ENCODE assay signal across 8 mouse cellular contexts in the genomic region with DNA sequence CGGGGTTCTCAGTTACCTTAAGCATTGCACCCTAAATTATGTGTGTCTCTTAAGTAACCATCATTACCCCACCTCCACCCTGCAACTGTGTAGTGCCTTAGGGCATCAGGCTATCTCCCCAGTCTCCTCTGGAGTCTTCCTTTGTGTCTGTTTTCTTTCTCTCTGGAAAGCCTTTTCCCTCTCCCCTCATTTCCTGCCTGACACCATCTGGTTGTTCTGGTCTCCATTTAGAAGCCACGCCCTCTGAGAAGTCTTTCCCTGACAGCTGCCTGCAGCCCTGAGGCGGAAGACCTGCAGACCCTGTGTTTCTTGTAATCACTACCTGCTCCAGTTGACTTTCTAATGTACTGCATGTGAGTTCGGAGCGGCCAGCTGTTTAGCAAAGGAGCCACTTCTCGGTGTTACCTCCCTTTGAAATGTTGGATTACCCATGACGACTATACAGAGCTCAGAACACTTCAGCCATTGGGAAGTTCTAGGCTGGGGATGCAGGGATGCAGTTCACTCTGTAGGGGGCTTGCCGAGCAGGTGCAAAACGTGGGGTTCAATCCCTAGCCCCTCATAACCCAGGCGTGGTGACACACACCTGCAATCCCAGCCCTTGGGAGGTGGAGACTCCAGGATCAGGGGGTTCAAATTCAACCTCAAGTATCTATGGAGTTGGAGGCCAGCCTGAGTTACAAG. TPM values are rescaled to one million over a fixed set of nuclear protein-coding genes. Genes with fewer than 3 reads are reported as not detected.
DNase-seq lines count a peak whose midpoint lies in the region; ATAC-seq lines count a peak whose summit lies in the region.

No protein-coding gene starts in this region.

- no peak for ATAC-seq in lung, embryonic 16.5 days (ENCODE audit: low read depth)
- ATAC-seq in forebrain, embryonic 11.5 days (replicated peaks; ENCODE audit: low FRiP score): peak; percentile 60; the same call in 1 of the 2 replicates
- ATAC-seq in limb, embryonic 13.5 days (ENCODE audit: low FRiP score, low read depth): peak; percentile 63
- peak; percentile 54; the same call in 1 of the 2 replicates for ATAC-seq in stomach, embryonic 14.5 days (ENCODE audit: insufficient number of reproducible peaks, insufficient read depth, low FRiP score, low read depth)

- no peak for DNase-seq in lung, postnatal 14 days
- peak; percentile 69 for DNase-seq in forebrain, embryonic 11.5 days (ENCODE audit: low spot score)
- DNase-seq in spleen, postnatal 36 days (ENCODE audit: low spot score in 2 of 2): no peak
- no peak for DNase-seq in cerebellum, adult 11-12 months
- no peak for DNase-seq in B cell, adult 2 months

- no peaks in the 10 kb centered on the region for H3K9me3 ChIP-seq in lung, embryonic 16.5 days (ENCODE audit: control insufficient read depth, low read length)
- H3K9me3 ChIP-seq in forebrain, embryonic 11.5 days (ENCODE audit: control insufficient read depth, low read length): no peaks in the 10 kb centered on the region
- no peaks in the 10 kb centered on the region for H3K9me3 ChIP-seq in limb, embryonic 13.5 days
- H3K9me3 ChIP-seq in stomach, embryonic 14.5 days (ENCODE audit: control insufficient read depth, low read depth, low read length): no peaks in the 10 kb centered on the region

- peaks cover 24% of the 10 kb centered on the region for H3K4me1 ChIP-seq in lung, embryonic 16.5 days (replicated peaks; ENCODE audit: control insufficient read depth, insufficient read depth, low read length)
- peaks cover 21% of the 10 kb centered on the region for H3K4me1 ChIP-seq in forebrain, embryonic 11.5 days (replicated peaks; ENCODE audit: control insufficient read depth, insufficient read depth, low read length)
- H3K4me1 ChIP-seq in limb, embryonic 13.5 days: peaks cover 49% of the 10 kb centered on the region
- peaks cover 29% of the 10 kb centered on the region for H3K4me1 ChIP-seq in stomach, embryonic 14.5 days (ENCODE audit: control insufficient read depth, insufficient read depth, low read length)

- 11% methylated on average over 10 of the region's 10 CpGs for WGBS in lung, embryonic 16.5 days
- 7% methylated on average over 10 of the region's 10 CpGs for WGBS in forebrain, embryonic 11.5 days
- WGBS in limb, embryonic 13.5 days: 2% methylated on average over 10 of the region's 10 CpGs
- WGBS in stomach, embryonic 14.5 days: 4% methylated on average over 10 of the region's 10 CpGs

- no peak overlapping the region for H3K4me3 ChIP-seq in lung, embryonic 16.5 days (ENCODE audit: low read length)
- no peak overlapping the region for H3K4me3 ChIP-seq in forebrain, embryonic 11.5 days (ENCODE audit: low read depth, low read length)
- peak overlapping the region; percentile 3; the same call in 1 of the 2 replicates for H3K4me3 ChIP-seq in limb, embryonic 13.5 days
- no peak overlapping the region for H3K4me3 ChIP-seq in stomach, embryonic 14.5 days (ENCODE audit: low read depth, low read length)

- no peaks in the 10 kb centered on the region for H3K27me3 ChIP-seq in lung, embryonic 16.5 days (ENCODE audit: control insufficient read depth, insufficient read depth, low read depth, low read length)
- no peaks in the 10 kb centered on the region for H3K27me3 ChIP-seq in forebrain, embryonic 11.5 days (ENCODE audit: control insufficient read depth, insufficient read depth, low read length)
- no peaks in the 10 kb centered on the region for H3K27me3 ChIP-seq in limb, embryonic 13.5 days
- no peaks in the 10 kb centered on the region for H3K27me3 ChIP-seq in stomach, embryonic 14.5 days (ENCODE audit: control insufficient read depth, insufficient read depth, low read length)

- H3K27ac ChIP-seq in lung, embryonic 16.5 days (ENCODE audit: low read length): no peak overlapping the region; the same call in 1 of the 2 replicates
- peak overlapping the region; percentile 20 for H3K27ac ChIP-seq in forebrain, embryonic 11.5 days (ENCODE audit: low read depth, low read length)
- peak overlapping the region; percentile 90 for H3K27ac ChIP-seq in limb, embryonic 13.5 days
- H3K27ac ChIP-seq in stomach, embryonic 14.5 days (ENCODE audit: low read length): peak overlapping the region; percentile 92

- H3K36me3 ChIP-seq in lung, embryonic 16.5 days (ENCODE audit: control insufficient read depth, insufficient read depth, low read length): no peaks in the 10 kb centered on the region
- H3K36me3 ChIP-seq in forebrain, embryonic 11.5 days (ENCODE audit: control insufficient read depth, insufficient read depth, low read length): no peaks in the 10 kb centered on the region
- no peaks in the 10 kb centered on the region for H3K36me3 ChIP-seq in limb, embryonic 13.5 days
- no peaks in the 10 kb centered on the region for H3K36me3 ChIP-seq in stomach, embryonic 14.5 days (ENCODE audit: control insufficient read depth, insufficient read depth, low read length)

- peak overlapping the region; percentile 1; the same call in 1 of the 2 replicates for H3K4me2 ChIP-seq in lung, embryonic 16.5 days (ENCODE audit: low read depth, low read length)
- peak overlapping the region; percentile 13; the same call in 1 of the 2 replicates for H3K4me2 ChIP-seq in forebrain, embryonic 11.5 days (ENCODE audit: low read depth, low read length, severe bottlenecking)
- H3K4me2 ChIP-seq in limb, embryonic 13.5 days (replicated peaks): peak overlapping the region; percentile 48
- H3K4me2 ChIP-seq in stomach, embryonic 14.5 days (replicated peaks; ENCODE audit: low read depth, low read length): peak overlapping the region; percentile 25

- H3K9ac ChIP-seq in lung, embryonic 16.5 days (ENCODE audit: low read length): no peak overlapping the region; the same call in 1 of the 2 replicates
- H3K9ac ChIP-seq in forebrain, embryonic 11.5 days (ENCODE audit: low read length): no peak overlapping the region
- H3K9ac ChIP-seq in limb, embryonic 13.5 days: no peak overlapping the region
- no peak overlapping the region for H3K9ac ChIP-seq in stomach, embryonic 14.5 days (replicated peaks; ENCODE audit: low read depth, low read length)

RNA-seq across cellular contexts. Expression of gene Srsf9, which starts 9.2 kb away (rescaled TPM):
- polyA plus RNA-seq in lung, embryonic 16.5 days (2015; fragmentation: Nextera tagmentation; extraction: Ambion mirVana): 157 and 223 TPM in 2 replicates
- polyA plus RNA-seq in forebrain, embryonic 11.5 days (2014; fragmentation: Nextera tagmentation; extraction: Ambion mirVana): 373 and 388 TPM in 2 replicates
- polyA plus RNA-seq in limb, embryonic 13.5 days (2015; fragmentation: Nextera tagmentation; extraction: Ambion mirVana): 314 and 331 TPM in 2 replicates
- polyA plus RNA-seq in stomach, embryonic 14.5 days (2014; fragmentation: Nextera tagmentation; extraction: Ambion mirVana): 218 and 229 TPM in 2 replicates

RNA-seq across cellular contexts. Expression of gene Dynll1, which starts 17.0 kb away (rescaled TPM):
- polyA plus RNA-seq in lung, embryonic 16.5 days (2015; fragmentation: Nextera tagmentation; extraction: Ambion mirVana): 1,463 and 1,496 TPM in 2 replicates
- polyA plus RNA-seq in forebrain, embryonic 11.5 days (2014; fragmentation: Nextera tagmentation; extraction: Ambion mirVana): 1,518 and 1,534 TPM in 2 replicates
- 1,815 and 1,838 TPM in 2 replicates for polyA plus RNA-seq in limb, embryonic 13.5 days (2015; fragmentation: Nextera tagmentation; extraction: Ambion mirVana)
- polyA plus RNA-seq in stomach, embryonic 14.5 days (2014; fragmentation: Nextera tagmentation; extraction: Ambion mirVana): 1,629 and 1,647 TPM in 2 replicates

RNA-seq across cellular contexts. Expression of gene Gatc, which starts 23.2 kb away (rescaled TPM):
- polyA plus RNA-seq in lung, embryonic 16.5 days (2015; fragmentation: Nextera tagmentation; extraction: Ambion mirVana): 25.5 and 27.5 TPM in 2 replicates
- 51.5 and 51.6 TPM in 2 replicates for polyA plus RNA-seq in forebrain, embryonic 11.5 days (2014; fragmentation: Nextera tagmentation; extraction: Ambion mirVana)
- polyA plus RNA-seq in limb, embryonic 13.5 days (2015; fragmentation: Nextera tagmentation; extraction: Ambion mirVana): 25.7 and 28.3 TPM in 2 replicates
- 36.0 and 37.0 TPM in 2 replicates for polyA plus RNA-seq in stomach, embryonic 14.5 days (2014; fragmentation: Nextera tagmentation; extraction: Ambion mirVana)

RNA-seq across cellular contexts. Expression of gene Triap1, which starts 23.2 kb away (rescaled TPM):
- polyA plus RNA-seq in lung, embryonic 16.5 days (2015; fragmentation: Nextera tagmentation; extraction: Ambion mirVana): 59.2 and 61.4 TPM in 2 replicates
- 56.4 and 59.4 TPM in 2 replicates for polyA plus RNA-seq in forebrain, embryonic 11.5 days (2014; fragmentation: Nextera tagmentation; extraction: Ambion mirVana)
- polyA plus RNA-seq in limb, embryonic 13.5 days (2015; fragmentation: Nextera tagmentation; extraction: Ambion mirVana): 58.8 and 62.1 TPM in 2 replicates
- 61.3 and 63.8 TPM in 2 replicates for polyA plus RNA-seq in stomach, embryonic 14.5 days (2014; fragmentation: Nextera tagmentation; extraction: Ambion mirVana)

RNA-seq across cellular contexts. Expression of gene Cox6a1, which starts 31.0 kb away (rescaled TPM):
- 920 and 937 TPM in 2 replicates for polyA plus RNA-seq in lung, embryonic 16.5 days (2015; fragmentation: Nextera tagmentation; extraction: Ambion mirVana)
- polyA plus RNA-seq in forebrain, embryonic 11.5 days (2014; fragmentation: Nextera tagmentation; extraction: Ambion mirVana): 674 and 731 TPM in 2 replicates
- 677 and 710 TPM in 2 replicates for polyA plus RNA-seq in limb, embryonic 13.5 days (2015; fragmentation: Nextera tagmentation; extraction: Ambion mirVana)
- 898 and 932 TPM in 2 replicates for polyA plus RNA-seq in stomach, embryonic 14.5 days (2014; fragmentation: Nextera tagmentation; extraction: Ambion mirVana)
